Mouse (Mus musculus) stomach, embryonic 16.5 days (tissue): ENCODE results near the gene Prdm1. TPM values are rescaled to one million over a fixed set of nuclear protein-coding genes. Genes with fewer than 3 reads are reported as not detected.

Experiments used
- ATAC-seq: fragments of 200-750 bp; cut with Nextera tagmentation; 2 replicates; pipeline ENCODE4 v1.8.0; 2017; ENCODE audit warnings: moderate number of reproducible peaks, moderate TSS enrichment; ENCODE audit not compliant: insufficient read depth, low FRiP score
- H3K27ac ChIP-seq: fragments of 300-500 bp; sonication (generic); 2 replicates; pipeline ENCODE4 v1.5.1; 2014; ENCODE audit warnings: low read length
- H3K27me3 ChIP-seq: fragments of 300-500 bp; sonication (generic); 2 replicates; pipeline ENCODE4 v1.6.1; 2014; ENCODE audit warnings: low read length, control low read depth, mixed read lengths; ENCODE audit not compliant: control insufficient read depth, insufficient read depth
- H3K36me3 ChIP-seq: fragments of 300-500 bp; sonication (generic); 2 replicates; pipeline ENCODE4 v1.6.1; 2014; ENCODE audit warnings: low read length; ENCODE audit not compliant: control insufficient read depth, insufficient read depth
- H3K4me1 ChIP-seq: fragments of 300-500 bp; sonication (generic); 2 replicates; pipeline ENCODE4 v1.6.1; 2014; ENCODE audit warnings: low read length, control low read depth, mixed read lengths; ENCODE audit not compliant: control insufficient read depth, insufficient read depth
- H3K4me2 ChIP-seq: fragments of 300-500 bp; sonication (generic); 2 replicates; pipeline ENCODE4 v1.6.1; 2014; ENCODE audit warnings: low read depth, low read length, mixed read lengths
- H3K4me3 ChIP-seq: fragments of 300-500 bp; sonication (generic); replicated peaks from 2 replicates; pipeline ENCODE4 v1.5.1; 2014; ENCODE audit warnings: mild to moderate bottlenecking, low read length
- H3K9ac ChIP-seq: fragments of 300-500 bp; sonication (generic); 2 replicates; pipeline ENCODE4 v1.6.1; 2014; ENCODE audit warnings: low read length
- H3K9me3 ChIP-seq: fragments of 300-500 bp; sonication (generic); replicated peaks from 2 replicates; pipeline ENCODE4 v1.6.1; 2016; ENCODE audit warnings: low read length, control low read depth; ENCODE audit not compliant: control insufficient read depth
- WGBS: fragments of 180-500 bp; shearing (Covaris S2); extraction: QIAGEN DNeasy Blood & Tissue Kit; methylation state at CpG from one replicate; pipeline ENCODE4 v1.1.7; 2014; 5-methylcytosine and 5-hydroxymethylcytosine counted together
- polyA plus RNA-seq: library from polyadenylated mRNA; unstranded; fragments of >200 nt; fragmentation: Nextera tagmentation; extraction: Ambion mirVana; gene quantifications from 2 replicates; pipeline ENCODE4 v1.2.1, GENCODE M21; 2015

Prdm1 gene
- polyA plus RNA-seq, 1 experiment from 2014 or later = 6.8 TPM

- no peaks in the 10 kb centered on the region for H3K36me3 ChIP-seq
- peak overlapping the region; percentile 63 for H3K4me3 ChIP-seq
- peak overlapping the region; percentile 91 for H3K4me2 ChIP-seq
- peak; percentile 97 for ATAC-seq
- no peak overlapping the region for H3K27ac ChIP-seq
- under 1% methylated on average over 42 of the region's 42 CpGs for WGBS
- peaks cover 21% of the 10 kb centered on the region for H3K27me3 ChIP-seq
- H3K4me1 ChIP-seq = peaks cover 10% of the 10 kb centered on the region; the same call in 1 of the 2 replicates
- peak overlapping the region; percentile 56 for H3K9ac ChIP-seq
- H3K9me3 ChIP-seq = no peaks in the 10 kb centered on the region
These were observed 1.1 kb upstream of the Prdm1 start for GRCm38 (mm10) chr10:44529218-44530066.

- peak overlapping the region; percentile 39 for H3K4me3 ChIP-seq
- peaks cover 10% of the 10 kb centered on the region; the same call in 1 of the 2 replicates for H3K4me1 ChIP-seq
- no peaks in the 10 kb centered on the region for H3K36me3 ChIP-seq
- H3K4me2 ChIP-seq = peak overlapping the region; percentile 57
- no peak overlapping the region for H3K27ac ChIP-seq
- no peaks in the 10 kb centered on the region for H3K9me3 ChIP-seq
- no peak overlapping the region for H3K9ac ChIP-seq
- ATAC-seq = no peak
- H3K27me3 ChIP-seq = peaks cover 21% of the 10 kb centered on the region
- WGBS = 2% methylated on average over 16 of the region's 16 CpGs
These were observed 650 bp downstream of the Prdm1 start for GRCm38 (mm10) chr10:44527651-44528050.

DNA sequence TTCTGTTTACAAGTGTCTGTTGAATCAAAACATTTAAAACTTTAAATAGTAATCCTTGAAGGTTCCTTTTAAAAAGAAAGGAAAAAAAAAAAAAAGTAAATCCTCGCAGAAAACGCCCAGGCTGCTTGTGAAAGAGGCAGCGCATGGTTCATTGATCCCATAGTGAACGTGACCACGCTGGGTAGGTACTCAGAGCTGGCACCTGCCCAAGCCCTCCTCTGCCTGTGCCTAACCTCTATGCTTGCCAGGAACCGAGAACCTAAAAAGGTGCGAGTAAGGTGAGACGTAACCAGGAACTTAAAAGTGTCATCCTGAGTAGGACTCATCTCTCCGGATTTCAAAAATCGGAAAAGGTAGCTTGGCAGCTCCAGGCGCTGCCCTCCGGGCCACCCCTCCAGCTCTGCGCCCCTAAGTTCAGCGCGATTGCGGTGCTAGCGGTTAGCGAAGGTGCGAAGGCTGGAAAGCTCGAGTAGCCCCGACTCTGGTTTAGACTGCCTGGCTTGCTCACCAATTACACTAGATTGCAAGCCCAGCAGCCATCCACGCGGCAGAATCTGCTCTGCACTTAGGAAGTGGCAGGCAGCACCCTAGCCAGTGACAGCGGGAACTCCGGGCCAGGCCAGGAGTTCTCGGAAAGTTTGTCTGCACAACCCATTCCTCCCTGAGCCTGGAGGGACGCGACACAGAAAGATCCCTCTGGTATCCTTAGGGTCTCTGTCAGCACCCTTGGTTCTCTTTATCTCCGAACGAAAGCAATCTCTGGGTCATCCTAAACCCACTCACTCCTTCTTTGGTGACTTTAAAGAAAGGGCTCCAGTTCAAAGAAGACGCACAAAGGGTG is 1.3 kb downstream of the Prdm1 start:
- no peak overlapping the region; the same call in 1 of the 2 replicates for H3K27ac ChIP-seq
- H3K9ac ChIP-seq = peak overlapping the region; percentile 56
- no peaks in the 10 kb centered on the region for H3K9me3 ChIP-seq

GRCm38 (mm10) chr10:44520189-44520588 is 8.1 kb downstream of the Prdm1 start:
- H3K27ac ChIP-seq = no peak overlapping the region
- WGBS = 25% methylated on average over 6 of the region's 6 CpGs
- H3K27me3 ChIP-seq = peaks cover under 1% of the 10 kb centered on the region; the same call in 1 of the 2 replicates
- H3K4me2 ChIP-seq = no peak overlapping the region
- ATAC-seq = no peak
- H3K4me3 ChIP-seq = no peak overlapping the region
- H3K9me3 ChIP-seq = no peaks in the 10 kb centered on the region
- H3K4me1 ChIP-seq = no peaks in the 10 kb centered on the region
- no peaks in the 10 kb centered on the region for H3K36me3 ChIP-seq
- no peak overlapping the region for H3K9ac ChIP-seq

More for the DNA sequence above, 1.3 kb downstream of the Prdm1 start:
- 4% methylated on average over 31 of the region's 31 CpGs for WGBS
- Histone ChIP-seq H3K36me3 (no peaks in the 10 kb centered on the region), H3K4me1 (peaks cover 10% of the 10 kb centered on the region; the same call in 1 of the 2 replicates), H3K27me3 (peaks cover 21% of the 10 kb centered on the region), H3K4me3 (peak overlapping the region; percentile 39), H3K4me2 (peak overlapping the region; percentile 57)
- no peak for ATAC-seq

GRCm38 (mm10) chr10:44518631-44519030 is 9.7 kb downstream of the Prdm1 start:
- Histone ChIP-seq H3K4me2 (no peak overlapping the region), H3K36me3 (no peaks in the 10 kb centered on the region), H3K9ac (no peak overlapping the region), H3K9me3 (no peaks in the 10 kb centered on the region), H3K4me1 (no peaks in the 10 kb centered on the region), H3K27ac (no peak overlapping the region), H3K4me3 (no peak overlapping the region), H3K27me3 (no peaks in the 10 kb centered on the region)
- ATAC-seq = no peak
- WGBS = 64% methylated on average over 7 of the region's 7 CpGs

GRCm38 (mm10) chr10:44513108-44513507 is 15.2 kb downstream of the Prdm1 start:
- Histone ChIP-seq H3K36me3 (no peaks in the 10 kb centered on the region), H3K4me2 (no peak overlapping the region), H3K4me3 (no peak overlapping the region), H3K9me3 (no peaks in the 10 kb centered on the region), H3K9ac (no peak overlapping the region), H3K27ac (no peak overlapping the region), H3K27me3 (no peaks in the 10 kb centered on the region), H3K4me1 (no peaks in the 10 kb centered on the region)
- 85% methylated on average over 5 of the region's 5 CpGs for WGBS
- no peak for ATAC-seq

GRCm38 (mm10) chr10:44511029-44511428 is 17.3 kb downstream of the Prdm1 start:
- H3K27me3 ChIP-seq = no peaks in the 10 kb centered on the region
- no peaks in the 10 kb centered on the region for H3K9me3 ChIP-seq
- 74% methylated on average over 3 of the region's 3 CpGs for WGBS
- no peaks in the 10 kb centered on the region for H3K4me1 ChIP-seq
- ATAC-seq = no peak
- no peak overlapping the region for H3K4me3 ChIP-seq
- H3K27ac ChIP-seq = no peak overlapping the region
- no peak overlapping the region for H3K4me2 ChIP-seq
- no peaks in the 10 kb centered on the region for H3K36me3 ChIP-seq
- H3K9ac ChIP-seq = no peak overlapping the region

GRCm38 (mm10) chr10:44508649-44509048 is 19.7 kb downstream of the Prdm1 start:
- no peak overlapping the region for H3K27ac ChIP-seq
- no peak overlapping the region for H3K4me3 ChIP-seq
- no peak overlapping the region for H3K4me2 ChIP-seq
- H3K4me1 ChIP-seq = no peaks in the 10 kb centered on the region
- no peaks in the 10 kb centered on the region for H3K9me3 ChIP-seq
- H3K36me3 ChIP-seq = no peaks in the 10 kb centered on the region
- no peaks in the 10 kb centered on the region for H3K27me3 ChIP-seq
- WGBS = 84% methylated on average over 7 of the region's 7 CpGs
- no peak overlapping the region for H3K9ac ChIP-seq
- ATAC-seq = no peak

DNA sequence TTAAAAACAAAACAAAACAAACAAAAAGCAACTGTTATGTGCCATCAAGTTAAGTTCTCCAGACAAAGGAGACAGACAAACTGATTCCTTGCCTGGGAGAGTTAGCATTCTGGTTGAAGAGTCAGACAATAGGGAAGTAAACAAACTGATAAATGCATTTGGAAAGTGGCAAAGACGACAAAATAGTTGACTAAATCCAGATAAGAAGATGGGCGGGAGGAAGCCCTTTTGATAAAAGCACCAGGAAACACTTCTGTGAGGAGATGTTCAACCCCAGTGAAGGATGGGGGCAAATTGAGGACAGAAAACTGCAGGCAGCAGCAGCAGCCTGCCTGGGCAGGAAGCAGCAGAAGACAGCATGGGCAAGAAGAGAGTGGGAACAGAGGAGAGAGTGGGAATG is 20.3 kb downstream of the Prdm1 start:
- H3K9me3 ChIP-seq = no peaks in the 10 kb centered on the region
- H3K4me2 ChIP-seq = no peak overlapping the region
- ATAC-seq = no peak
- no peaks in the 10 kb centered on the region for H3K4me1 ChIP-seq
- H3K27ac ChIP-seq = no peak overlapping the region
- WGBS = 28% methylated on average over 2 of the region's 2 CpGs
- no peak overlapping the region for H3K4me3 ChIP-seq
- no peaks in the 10 kb centered on the region for H3K27me3 ChIP-seq
- no peak overlapping the region for H3K9ac ChIP-seq
- H3K36me3 ChIP-seq = no peaks in the 10 kb centered on the region
